Comparison of ENCODE assay signal across 19 mouse cellular contexts in genomic region chr9:34882211-34882610, GRCm38 (mm10).
DNase-seq lines count a peak whose midpoint lies in the region; ATAC-seq lines count a peak whose summit lies in the region.
"Had no signal": no experiment of that assay in that cellular context is flagged by ENCODE, and none has a peak within 500 bp of the region (broad histone marks: within the 10 kb centered on the region; RNA-seq: fewer than 3 reads in every experiment).

No protein-coding gene starts in this region.

- H3K27me3 ChIP-seq in hindbrain, embryonic 10.5 days (ENCODE audit: insufficient read depth, poor library complexity, severe bottlenecking), result peaks cover 18% of the 10 kb centered on the region
- H3K27me3 ChIP-seq in hindbrain, embryonic 14.5 days (ENCODE audit: control insufficient read depth, insufficient read depth, low read length), result 0 out of 2 replicates have a peak, but pooled peaks cover 3% of the 10 kb centered on the region
- peaks cover 4% of the 10 kb centered on the region; the same call in 1 of the 2 replicates for H3K27me3 ChIP-seq in hindbrain, embryonic 12.5 days
- H3K27me3 ChIP-seq: embryonic facial prominence, embryonic 12.5 days had no signal

- DNase-seq in hindbrain, embryonic 10.5 days (ENCODE audit: low spot score), result peak; percentile 44
- DNase-seq in hindbrain, embryonic 14.5 days (ENCODE audit: low spot score), result no peak
- DNase-seq in 3T3-L1 (ENCODE audit: low read depth, low spot score), result peak; percentile 5
- DNase-seq in neural tube, embryonic 10.5 days (ENCODE audit: extremely low spot score, low spot score), result peak; percentile 17
- no peak for DNase-seq in thymus, postnatal 14 days
- DNase-seq: adrenal gland, adult 2 months; cerebellum, adult 18-20 months; forebrain, postnatal 0 days; gastrocnemius, postnatal 14 days; heart, adult 2 months; heart, postnatal 36 days; kidney, adult 2 months; right cerebral cortex, postnatal 14 days; thymus, adult 2 months had no signal

- H3K27ac ChIP-seq in hindbrain, embryonic 10.5 days, result peak overlapping the region; percentile 68
- H3K27ac ChIP-seq in hindbrain, embryonic 14.5 days, result no peak overlapping the region
- no peak overlapping the region for H3K27ac ChIP-seq in hindbrain, embryonic 12.5 days
- H3K27ac ChIP-seq: embryonic facial prominence, embryonic 12.5 days; heart, adult 2 months; kidney, postnatal 0 days; stomach, postnatal 0 days had no signal

- peaks cover 26% of the 10 kb centered on the region for H3K4me1 ChIP-seq in hindbrain, embryonic 10.5 days (replicated peaks)
- peaks cover 8% of the 10 kb centered on the region; the same call in 1 of the 2 replicates for H3K4me1 ChIP-seq in hindbrain, embryonic 14.5 days (replicated peaks; ENCODE audit: control insufficient read depth, insufficient read depth, low read length)
- H3K4me1 ChIP-seq in hindbrain, embryonic 12.5 days, result peaks cover 14% of the 10 kb centered on the region
- H3K4me1 ChIP-seq: embryonic facial prominence, embryonic 12.5 days had no signal

- no peak overlapping the region for H3K4me3 ChIP-seq in hindbrain, embryonic 10.5 days
- no peak overlapping the region for H3K4me3 ChIP-seq in hindbrain, embryonic 14.5 days (replicated peaks; ENCODE audit: low read length)
- no peak overlapping the region for H3K4me3 ChIP-seq in hindbrain, embryonic 12.5 days
- H3K4me3 ChIP-seq: embryonic facial prominence, embryonic 12.5 days; heart, adult 2 months had no signal

- whole genome bisulfite sequencing in hindbrain, embryonic 10.5 days, result 3% methylated on average over 2 of the region's 2 CpGs
- WGBS in hindbrain, embryonic 14.5 days, result 4% methylated on average over 2 of the region's 2 CpGs
- 2% methylated on average over 2 of the region's 2 CpGs for WGBS in hindbrain, embryonic 12.5 days

- no peak overlapping the region for H3K9ac ChIP-seq in hindbrain, embryonic 14.5 days
- no peak overlapping the region for H3K9ac ChIP-seq in hindbrain, embryonic 12.5 days
- H3K9ac ChIP-seq: embryonic facial prominence, embryonic 12.5 days; forebrain, postnatal 0 days had no signal

- H3K9me3 ChIP-seq in hindbrain, embryonic 10.5 days, result no peaks in the 10 kb centered on the region
- H3K9me3 ChIP-seq in hindbrain, embryonic 14.5 days (ENCODE audit: control insufficient read depth, low read length), result no peaks in the 10 kb centered on the region
- no peaks in the 10 kb centered on the region for H3K9me3 ChIP-seq in hindbrain, embryonic 12.5 days (replicated peaks)
- H3K9me3 ChIP-seq: embryonic facial prominence, embryonic 12.5 days had no signal

- H3K36me3 ChIP-seq in hindbrain, embryonic 10.5 days, result no peaks in the 10 kb centered on the region
- H3K36me3 ChIP-seq in hindbrain, embryonic 14.5 days (replicated peaks; ENCODE audit: control insufficient read depth, insufficient read depth), result no peaks in the 10 kb centered on the region
- H3K36me3 ChIP-seq in hindbrain, embryonic 12.5 days, result no peaks in the 10 kb centered on the region
- H3K36me3 ChIP-seq: embryonic facial prominence, embryonic 12.5 days had no signal

- ATAC-seq in hindbrain, embryonic 14.5 days (ENCODE audit: low FRiP score), result no peak
- ATAC-seq in hindbrain, embryonic 12.5 days (ENCODE audit: low FRiP score), result 0 out of 2 replicates have a peak, but pooled peaks have one; percentile 21
- no peak for ATAC-seq in activated CD4-positive, CD25-positive, alpha-beta regulatory T cell, adult 4 months
- ATAC-seq: forebrain, postnatal 0 days had no signal

- no peak overlapping the region for H3K4me2 ChIP-seq in hindbrain, embryonic 14.5 days (replicated peaks)
- H3K4me2 ChIP-seq in hindbrain, embryonic 12.5 days (replicated peaks), result no peak overlapping the region
- H3K4me2 ChIP-seq: embryonic facial prominence, embryonic 12.5 days had no signal

Comparison
In these comparisons a context has a peak if more than half of its experiments do, and no peak if none do; other contexts are left out.
1. DNase-seq: peak in hindbrain, embryonic 10.5 days (single experiment), 3T3-L1 (single experiment) and neural tube, embryonic 10.5 days (single experiment); none in hindbrain, embryonic 14.5 days (single experiment) and thymus, postnatal 14 days (single experiment).